Mouse (Mus musculus) frontal cortex, postnatal 36 days (tissue): Measurements from ENCODE around the gene Kcnj6.
A peak's percentile ranks its signal among the peaks of the same experiment; 100 is the strongest.

Source experiments
- DNase-seq, 2 experiments: peaks; one replicate each; pipeline ENCODE4 v3.0.0; 2022; ENCODE audit warnings: low spot score in 2 of 2

The Kcnj6 gene

DNA sequence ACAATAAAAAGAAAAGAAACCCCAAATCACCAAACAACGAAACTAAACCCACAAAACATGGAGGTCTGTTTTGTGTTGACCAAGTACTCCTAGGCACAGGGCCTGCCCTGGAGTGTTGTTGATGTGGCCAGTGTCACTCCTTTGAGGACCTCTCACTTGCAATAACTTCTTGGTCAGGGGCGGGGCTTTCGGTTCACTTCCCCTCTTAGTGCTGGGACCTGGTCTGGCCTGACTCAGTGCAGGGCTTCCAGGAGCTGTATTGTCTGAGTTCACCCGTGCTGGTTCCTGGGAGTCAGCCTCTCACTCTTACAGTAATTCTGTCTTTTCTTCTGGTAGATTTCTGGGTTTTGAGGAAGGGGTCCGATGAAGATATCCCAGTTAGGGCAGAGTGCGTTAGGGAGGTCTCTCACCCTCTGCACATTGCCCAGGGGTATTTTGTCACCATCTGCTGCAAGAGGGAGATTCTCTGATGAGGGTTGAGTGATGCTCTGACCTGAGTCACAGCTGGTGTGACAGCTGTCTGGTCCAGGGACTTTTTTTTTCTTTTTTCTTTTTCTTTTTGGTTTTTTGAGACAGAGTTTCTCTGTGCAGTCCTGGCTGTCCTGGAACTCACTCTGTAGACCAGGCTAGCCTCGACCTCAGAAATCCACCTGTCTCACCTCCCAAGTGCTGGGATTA is 276.9 kb downstream of the Kcnj6 start:
- DNase-seq: no peak

DNA sequence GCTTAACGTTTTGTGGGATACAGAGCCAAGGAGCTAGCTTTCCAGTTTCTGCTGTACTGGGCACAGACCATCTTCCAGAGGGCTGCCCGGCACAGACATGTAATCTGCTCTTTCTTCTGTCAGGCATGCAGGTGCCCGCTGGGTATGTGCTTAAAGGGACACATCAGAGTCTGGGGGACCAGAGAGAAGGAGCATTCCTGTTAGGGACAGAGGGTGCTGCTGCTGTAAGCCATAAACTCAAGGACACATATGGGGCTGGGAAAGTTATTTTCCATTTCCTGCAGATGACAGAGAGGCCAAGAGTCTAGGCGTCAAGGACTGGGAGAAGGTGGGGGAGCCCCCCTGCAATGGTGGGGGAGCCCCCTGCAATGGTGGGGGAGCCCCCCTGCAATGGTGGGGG is 278.0 kb downstream of the Kcnj6 start:
- no peak for DNase-seq

DNA sequence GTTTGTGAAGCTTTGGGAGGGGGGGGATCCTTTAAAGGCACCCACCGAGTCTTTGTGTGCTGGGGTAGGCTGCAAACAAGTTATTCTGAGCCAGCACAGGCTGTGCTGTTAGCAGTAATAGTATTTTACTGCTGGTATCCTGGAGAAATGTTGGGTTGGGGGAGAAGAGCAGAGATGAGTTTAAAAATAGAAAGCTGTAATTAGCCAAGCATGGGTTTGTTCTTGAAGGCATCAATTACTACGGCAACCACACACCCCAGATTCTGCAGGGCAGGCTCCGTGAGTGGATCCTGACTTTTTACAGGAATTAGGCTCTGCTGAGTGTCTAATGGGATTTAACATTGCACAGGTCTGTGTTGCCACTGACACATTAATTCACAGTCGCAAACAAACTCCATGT is 278.6 kb downstream of the Kcnj6 start:
- no peak for DNase-seq

DNA sequence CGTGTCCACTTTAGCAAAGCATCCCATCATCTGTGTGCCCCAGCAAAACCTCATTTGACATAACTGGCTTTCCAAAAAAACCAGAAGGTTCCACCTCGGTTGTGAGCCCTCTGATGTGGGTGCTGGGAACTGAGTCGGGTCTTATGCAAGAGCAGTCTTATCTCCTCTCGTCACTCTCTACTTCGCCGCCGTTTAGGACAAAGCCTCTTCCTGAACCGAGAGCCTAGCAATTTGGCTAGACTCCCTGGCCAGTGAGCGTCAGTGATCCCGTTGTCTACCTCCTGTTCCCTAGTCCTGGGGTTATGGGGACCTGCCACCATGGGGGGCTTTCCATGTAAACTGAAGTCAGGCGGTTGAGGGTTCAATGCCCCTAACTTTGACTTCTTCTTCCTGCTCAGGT is 280.4 kb downstream of the Kcnj6 start:
- DNase-seq: no peak

DNA sequence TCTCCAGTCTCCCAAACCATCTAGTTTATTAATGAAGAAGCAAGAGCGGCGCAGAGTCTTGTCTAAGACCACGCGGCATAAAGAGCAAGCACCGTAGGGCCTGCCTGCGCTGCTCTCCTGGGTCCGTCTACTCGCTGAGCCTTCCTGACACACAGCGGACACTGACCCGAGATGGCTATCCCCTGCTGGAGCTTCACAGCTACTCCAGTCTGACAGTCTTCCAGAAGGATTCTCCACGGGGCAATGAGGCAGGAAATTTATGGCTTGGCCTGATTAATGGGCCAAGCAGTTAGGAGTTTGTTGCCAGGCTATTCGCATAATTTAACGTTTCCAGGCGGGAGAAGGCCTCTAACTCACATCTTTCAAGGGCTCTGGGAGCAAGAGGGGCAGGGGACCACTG is 283.0 kb downstream of the Kcnj6 start:
- DNase-seq: no peak

DNA sequence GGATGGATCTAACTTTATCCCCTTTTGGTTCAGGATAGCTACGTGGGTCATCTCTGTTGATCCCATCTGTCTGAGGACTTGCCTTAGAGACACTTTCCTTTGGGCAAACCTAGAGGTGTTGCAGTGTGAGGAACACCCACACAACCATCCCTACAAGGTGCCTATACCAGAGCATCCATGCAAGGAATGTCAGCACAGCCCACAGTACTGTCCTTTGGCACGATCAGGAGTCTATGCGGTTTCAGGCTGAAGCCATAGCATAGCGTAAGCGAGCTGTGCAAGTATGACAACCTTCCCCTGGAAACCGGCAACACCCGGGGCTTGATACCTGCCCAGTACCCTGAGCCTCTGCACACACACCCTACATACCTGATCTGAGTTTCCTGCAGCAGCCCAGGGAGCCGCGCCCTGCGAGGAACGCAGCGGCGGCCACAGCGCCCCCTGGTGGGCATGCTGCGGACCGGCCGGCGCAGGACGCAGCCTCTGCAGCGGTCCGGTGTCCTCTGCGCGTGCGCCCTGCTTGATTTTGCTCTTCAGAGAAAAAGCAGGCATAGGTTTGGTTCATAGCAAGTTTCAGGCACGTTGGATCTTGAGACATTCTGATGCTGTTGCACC is 283.9 kb downstream of the Kcnj6 start:
- peak; percentile 85 to 90 for DNase-seq

DNA sequence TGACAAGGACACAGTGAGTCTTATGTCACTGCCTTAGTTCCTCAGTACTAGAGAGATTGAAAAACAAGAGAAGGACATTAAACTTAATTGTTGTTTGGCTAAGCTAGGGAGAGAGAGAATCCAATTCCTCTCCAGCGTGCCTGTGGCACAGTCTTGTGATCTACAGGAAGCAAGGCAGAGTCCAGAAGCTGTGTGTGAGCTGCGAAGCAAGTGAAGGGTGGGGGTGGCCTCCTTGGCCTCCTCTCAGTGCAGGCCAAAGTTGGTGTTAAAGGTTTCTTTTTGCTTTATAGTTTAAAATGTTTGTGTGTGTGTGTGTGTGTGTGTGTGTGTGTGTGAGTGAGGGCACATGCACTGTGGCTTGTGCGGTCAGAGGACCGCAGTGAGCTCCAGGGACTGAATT is 295.5 kb downstream of the Kcnj6 start:
- DNase-seq: no peak

DNA sequence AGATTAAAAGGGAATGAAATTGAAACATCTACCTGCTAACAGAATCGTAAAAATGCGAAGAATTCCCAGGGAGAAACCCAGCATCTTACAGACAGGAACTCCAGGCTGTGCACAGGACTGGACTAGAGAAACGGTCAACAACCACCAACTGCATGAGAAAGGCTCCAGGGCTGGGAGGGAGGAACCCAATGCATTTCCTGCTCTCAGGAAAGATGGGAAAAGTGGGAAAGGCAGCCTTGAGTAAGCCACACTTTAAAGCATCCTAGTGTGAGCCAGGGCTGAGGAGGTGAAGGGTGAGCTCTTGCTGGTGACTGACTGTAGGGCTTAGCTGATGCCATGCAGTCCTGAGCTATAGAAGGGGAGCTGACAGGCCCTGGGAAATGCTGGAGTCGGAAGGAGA is 296.4 kb downstream of the Kcnj6 start:
- no peak for DNase-seq
